Mouse (Mus musculus): ENCODE results near the gene Kifc3. TPM values are rescaled to one million over a fixed set of nuclear protein-coding genes. Genes with fewer than 3 reads are reported as not detected.

The Kifc3 gene
- polyA plus RNA-seq (2014; fragmentation: Illumina TruSeq; extraction: RNeasy Lipid Tissue Mini Kit (QIAGEN cat#74804); ENCODE audit: insufficient read depth, low read depth, low replicate concordance) = 36.8 TPM

GRCm38 (mm10) chr8:95202649-95203275, at the start of gene Kifc3:
Kifc3 (minus strand) TSS chr8:95202812.

GRCm38 (mm10) chr8:95080381-95081341, 122.0 kb downstream of the Kifc3 start, which contains the start of gene Katnb1:
Katnb1 (plus strand) TSS chr8:95081186.

GRCm38 (mm10) chr8:95054927-95055510, 147.6 kb downstream of the Kifc3 start, which contains the start of gene Drc7:
Drc7 (plus strand) TSS chr8:95055103.

Other genes with a start within 250 kb of the Kifc3 start
- 29.7 TPM for gene Adgrg1, start 228.1 kb downstream of the Kifc3 start, polyA plus RNA-seq (2014; fragmentation: Illumina TruSeq; extraction: RNeasy Lipid Tissue Mini Kit (QIAGEN cat#74804); ENCODE audit: insufficient read depth, low read depth, low replicate concordance)
- gene Adgrg3, start 185.1 kb downstream of the Kifc3 start, polyA plus RNA-seq (2014; fragmentation: Illumina TruSeq; extraction: RNeasy Lipid Tissue Mini Kit (QIAGEN cat#74804); ENCODE audit: insufficient read depth, low read depth, low replicate concordance) = 2.0 TPM
- 8.8 TPM for gene Drc7, start 147.7 kb downstream of the Kifc3 start, polyA plus RNA-seq (2014; fragmentation: Illumina TruSeq; extraction: RNeasy Lipid Tissue Mini Kit (QIAGEN cat#74804); ENCODE audit: insufficient read depth, low read depth, low replicate concordance)
- gene Katnb1, start 121.6 kb downstream of the Kifc3 start, polyA plus RNA-seq (2014; fragmentation: Illumina TruSeq; extraction: RNeasy Lipid Tissue Mini Kit (QIAGEN cat#74804); ENCODE audit: insufficient read depth, low read depth, low replicate concordance) = 5.5 TPM
- 3.0 TPM for gene Cngb1, start 103.8 kb upstream of the Kifc3 start, polyA plus RNA-seq (2014; fragmentation: Illumina TruSeq; extraction: RNeasy Lipid Tissue Mini Kit (QIAGEN cat#74804); ENCODE audit: insufficient read depth, low read depth, low replicate concordance)
- 4.0 TPM for gene Tepp, start 107.8 kb upstream of the Kifc3 start, polyA plus RNA-seq (2014; fragmentation: Illumina TruSeq; extraction: RNeasy Lipid Tissue Mini Kit (QIAGEN cat#74804); ENCODE audit: insufficient read depth, low read depth, low replicate concordance)
- gene Zfp319, start 129.1 kb upstream of the Kifc3 start, polyA plus RNA-seq (2014; fragmentation: Illumina TruSeq; extraction: RNeasy Lipid Tissue Mini Kit (QIAGEN cat#74804); ENCODE audit: insufficient read depth, low read depth, low replicate concordance) = 6.3 TPM
- gene Usb1, start 129.5 kb upstream of the Kifc3 start, polyA plus RNA-seq (2014; fragmentation: Illumina TruSeq; extraction: RNeasy Lipid Tissue Mini Kit (QIAGEN cat#74804); ENCODE audit: insufficient read depth, low read depth, low replicate concordance) = 15.0 TPM
- gene Mmp15, start 149.5 kb upstream of the Kifc3 start, polyA plus RNA-seq (2014; fragmentation: Illumina TruSeq; extraction: RNeasy Lipid Tissue Mini Kit (QIAGEN cat#74804); ENCODE audit: insufficient read depth, low read depth, low replicate concordance) = 29.7 TPM
- 47.1 TPM for gene Cfap20, start 232.1 kb upstream of the Kifc3 start, polyA plus RNA-seq (2014; fragmentation: Illumina TruSeq; extraction: RNeasy Lipid Tissue Mini Kit (QIAGEN cat#74804); ENCODE audit: insufficient read depth, low read depth, low replicate concordance)

All from lung, adult 10 weeks (tissue).